Mouse (Mus musculus) midbrain, embryonic 14.5 days (tissue): ENCODE data around the gene Brd2. TPM values are rescaled to one million over a fixed set of nuclear protein-coding genes. Genes with fewer than 3 reads are reported as not detected.

Source experiments
- ATAC-seq: fragments of 200-750 bp; cut with Nextera tagmentation; 2 replicates; pipeline ENCODE4 v1.8.0; 2017; ENCODE audit warnings: moderate number of reproducible peaks, moderate library complexity; ENCODE audit not compliant: low FRiP score, low TSS enrichment
- DNase-seq: peaks from one replicate; pipeline ENCODE4 v3.0.0-alpha.2; 2015
- H3K27ac ChIP-seq: fragments of 300-500 bp; sonication (generic); replicated peaks from 2 replicates; pipeline ENCODE4 v1.5.1; 2014; ENCODE audit warnings: mild to moderate bottlenecking, low read depth, low read length, moderate library complexity
- H3K27me3 ChIP-seq: fragments of 300-500 bp; sonication (generic); 2 replicates; pipeline ENCODE4 v1.6.1; 2014; ENCODE audit warnings: low read length, control low read depth, mixed read lengths; ENCODE audit not compliant: control insufficient read depth, insufficient read depth
- H3K36me3 ChIP-seq: fragments of 300-500 bp; sonication (generic); 2 replicates; pipeline ENCODE4 v1.6.1; 2014; ENCODE audit warnings: low read length, control low read depth; ENCODE audit not compliant: control insufficient read depth, insufficient read depth
- H3K4me1 ChIP-seq: fragments of 300-500 bp; sonication (generic); 2 replicates; pipeline ENCODE4 v1.6.1; 2014; ENCODE audit warnings: mild to moderate bottlenecking, antibody characterized with exemption, low read length, control low read depth; ENCODE audit not compliant: control insufficient read depth, insufficient read depth
- H3K4me2 ChIP-seq: fragments of 300-500 bp; sonication (generic); 2 replicates; pipeline ENCODE4 v1.6.1; 2014; ENCODE audit warnings: mild to moderate bottlenecking, low read length, moderate library complexity
- H3K4me3 ChIP-seq: fragments of 300-500 bp; sonication (generic); replicated peaks from 2 replicates; pipeline ENCODE4 v1.5.1; 2014; ENCODE audit warnings: low read depth, low read length
- H3K9ac ChIP-seq: fragments of 300-500 bp; sonication (generic); replicated peaks from 2 replicates; pipeline ENCODE4 v1.6.1; 2014; ENCODE audit warnings: mild to moderate bottlenecking, low read length, moderate library complexity
- H3K9me3 ChIP-seq: fragments of 300-500 bp; sonication (generic); 2 replicates; pipeline ENCODE4 v1.6.1; 2016; ENCODE audit warnings: low read length, control low read depth, mixed read lengths; ENCODE audit not compliant: control insufficient read depth
- WGBS: fragments of 180-500 bp; shearing (Covaris S2); extraction: QIAGEN DNeasy Blood & Tissue Kit; methylation state at CpG from one replicate; pipeline ENCODE4 v1.1.7; 2014; 5-methylcytosine and 5-hydroxymethylcytosine counted together
- polyA plus RNA-seq: library from polyadenylated mRNA; unstranded; fragments of >200 nt; fragmentation: Nextera tagmentation; extraction: Ambion mirVana; gene quantifications from 2 replicates; pipeline ENCODE4 v1.2.1, GENCODE M21; 2014

The Brd2 gene
- polyA plus RNA-seq = 160 and 171 TPM in 2 replicates

- Histone ChIP-seq H3K9ac (peak within 1 kb of the TSS; percentile 97), H3K36me3 (peaks cover 15% of the 10 kb centered on the region), H3K4me2 (peak within 1 kb of the TSS; percentile 98), H3K4me3 (peak within 1 kb of the TSS; percentile 92), H3K27me3 (no peaks in the 10 kb centered on the region), H3K9me3 (no peaks in the 10 kb centered on the region), H3K4me1 (peaks cover 11% of the 10 kb centered on the region), H3K27ac (peak within 1 kb of the TSS; percentile 100)
- under 1% methylated on average over 75 of the region's 75 CpGs for WGBS
- DNase-seq = peak; percentile 99
- ATAC-seq = peak; percentile 62
These were observed at the start of gene Brd2 for GRCm38 (mm10) chr17:34122188-34122984. TSS of gene Brd2 (minus strand) at chr17:34122634.

DNA sequence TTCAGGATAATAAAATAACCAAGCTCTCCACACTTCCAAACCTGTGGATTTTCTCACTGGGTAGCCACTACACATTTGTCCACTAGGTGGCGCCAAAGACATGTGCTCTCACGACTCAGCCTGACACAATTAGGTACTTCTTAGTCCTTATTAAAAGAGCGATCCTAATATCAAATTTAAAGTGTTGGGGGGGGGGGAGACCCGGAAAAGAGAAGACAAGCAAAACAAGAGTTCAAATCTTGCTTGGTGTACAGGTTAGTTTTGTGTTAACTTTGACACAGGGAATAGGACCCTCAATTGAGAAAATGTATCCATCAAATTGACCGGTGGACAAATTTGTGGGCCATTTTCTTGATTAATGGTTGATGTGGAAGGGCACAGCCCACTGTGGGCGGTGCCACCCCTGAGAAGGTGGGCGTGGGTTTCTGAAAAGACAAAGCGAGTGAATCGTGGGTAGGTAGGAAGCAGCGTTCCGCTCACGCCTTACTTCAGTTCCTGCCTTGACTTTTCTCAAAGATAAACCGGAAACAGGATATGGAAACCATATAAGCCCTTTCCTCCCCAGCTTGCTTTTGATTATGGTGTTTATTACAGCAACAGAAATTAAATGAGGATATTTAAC is 48.6 kb upstream of the Brd2 start:
- ATAC-seq = no peak
- H3K27ac ChIP-seq = no peak overlapping the region
- 0 out of 2 replicates have a peak, but pooled peaks cover 2% of the 10 kb centered on the region for H3K9me3 ChIP-seq
- H3K36me3 ChIP-seq = no peaks in the 10 kb centered on the region
- H3K9ac ChIP-seq = no peak overlapping the region
- H3K4me3 ChIP-seq = no peak overlapping the region
- no peaks in the 10 kb centered on the region for H3K4me1 ChIP-seq
- peak; percentile 91 for DNase-seq
- H3K4me2 ChIP-seq = no peak overlapping the region
- H3K27me3 ChIP-seq = no peaks in the 10 kb centered on the region
- 45% methylated on average over 13 of the region's 13 CpGs for WGBS

GRCm38 (mm10) chr17:34170487-34170876 is 48.0 kb upstream of the Brd2 start:
- Histone ChIP-seq H3K27ac (no peak overlapping the region), H3K4me3 (no peak overlapping the region), H3K9ac (no peak overlapping the region), H3K4me1 (no peaks in the 10 kb centered on the region), H3K27me3 (no peaks in the 10 kb centered on the region), H3K4me2 (no peak overlapping the region), H3K9me3 (0 out of 2 replicates have a peak, but pooled peaks cover 2% of the 10 kb centered on the region), H3K36me3 (no peaks in the 10 kb centered on the region)
- no peak for DNase-seq
- no peak for ATAC-seq
- WGBS = 26% methylated on average over 4 of the region's 4 CpGs

DNA sequence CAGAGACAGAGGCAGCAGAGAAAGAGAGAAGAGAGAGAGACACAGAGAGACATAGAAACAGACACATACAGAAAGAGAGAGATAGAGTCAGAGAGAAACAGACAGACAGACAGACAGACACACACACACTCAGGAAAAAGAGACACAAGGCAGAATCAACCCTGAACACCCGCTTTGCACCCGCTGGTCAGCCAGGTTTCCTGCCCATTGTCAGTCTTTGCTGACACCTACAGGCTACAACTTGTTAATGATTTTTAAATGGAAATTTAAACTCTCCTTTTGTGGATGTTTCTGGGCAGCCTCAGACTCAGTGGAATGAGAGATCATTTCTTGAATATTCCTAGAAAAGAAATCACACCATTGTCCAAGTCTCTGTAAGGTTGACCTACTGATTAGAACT is 46.8 kb upstream of the Brd2 start:
- 1% methylated on average over 2 of the region's 2 CpGs for WGBS
- no peaks in the 10 kb centered on the region for H3K27me3 ChIP-seq
- H3K9ac ChIP-seq = no peak overlapping the region
- H3K36me3 ChIP-seq = no peaks in the 10 kb centered on the region
- H3K4me3 ChIP-seq = no peak overlapping the region
- no peak overlapping the region for H3K27ac ChIP-seq
- H3K4me2 ChIP-seq = no peak overlapping the region
- ATAC-seq (no peak), DNase-seq (peak; percentile 81)
- H3K9me3 ChIP-seq = 0 out of 2 replicates have a peak, but pooled peaks cover 2% of the 10 kb centered on the region
- H3K4me1 ChIP-seq = no peaks in the 10 kb centered on the region

GRCm38 (mm10) chr17:34165033-34165730 is 42.7 kb upstream of the Brd2 start:
- H3K27ac ChIP-seq = no peak overlapping the region
- ATAC-seq (no peak), DNase-seq (no peak)
- no peak overlapping the region for H3K4me2 ChIP-seq
- H3K9ac ChIP-seq = no peak overlapping the region
- no peaks in the 10 kb centered on the region for H3K36me3 ChIP-seq
- no peaks in the 10 kb centered on the region for H3K9me3 ChIP-seq
- no peaks in the 10 kb centered on the region for H3K4me1 ChIP-seq
- no peaks in the 10 kb centered on the region for H3K27me3 ChIP-seq
- no peak overlapping the region for H3K4me3 ChIP-seq
- WGBS = 83% methylated on average over 6 of the region's 6 CpGs

GRCm38 (mm10) chr17:34164202-34164895 is 41.9 kb upstream of the Brd2 start:
- WGBS = 40% methylated on average over 9 of the region's 9 CpGs
- Histone ChIP-seq H3K9me3 (no peaks in the 10 kb centered on the region), H3K4me1 (no peaks in the 10 kb centered on the region)

GRCm38 (mm10) chr17:34155534-34155933 is 33.1 kb upstream of the Brd2 start:
- 67% methylated on average over 5 of the region's 5 CpGs for WGBS
- H3K36me3 ChIP-seq = no peaks in the 10 kb centered on the region
- no peak for ATAC-seq
- no peaks in the 10 kb centered on the region for H3K4me1 ChIP-seq
- H3K4me3 ChIP-seq = no peak overlapping the region
- no peak for DNase-seq
- H3K9me3 ChIP-seq = no peaks in the 10 kb centered on the region
- H3K9ac ChIP-seq = no peak overlapping the region
- no peak overlapping the region for H3K27ac ChIP-seq
- no peaks in the 10 kb centered on the region for H3K27me3 ChIP-seq
- H3K4me2 ChIP-seq = no peak overlapping the region

More at GRCm38 (mm10) chr17:34164202-34164895, 41.9 kb upstream of the Brd2 start:
- Histone ChIP-seq H3K36me3 (no peaks in the 10 kb centered on the region), H3K27me3 (no peaks in the 10 kb centered on the region), H3K27ac (no peak overlapping the region), H3K4me2 (no peak overlapping the region), H3K9ac (no peak overlapping the region), H3K4me3 (no peak overlapping the region)
- DNase-seq = no peak
- no peak for ATAC-seq

GRCm38 (mm10) chr17:34152923-34153322 is 30.5 kb upstream of the Brd2 start, which contains the start of gene H2-DMb1:
TSS of gene H2-DMb1 (plus strand) at chr17:34153072.
- H3K27me3 ChIP-seq = no peaks in the 10 kb centered on the region
- no peak within 1 kb of the TSS for H3K27ac ChIP-seq
- DNase-seq (peak; percentile 60), ATAC-seq (no peak)
- no peaks in the 10 kb centered on the region for H3K4me1 ChIP-seq
- H3K4me3 ChIP-seq = no peak within 1 kb of the TSS
- no peak within 1 kb of the TSS for H3K4me2 ChIP-seq
- WGBS = 61% methylated on average over 4 of the region's 4 CpGs
- H3K9ac ChIP-seq = no peak within 1 kb of the TSS
- H3K36me3 ChIP-seq = no peaks in the 10 kb centered on the region
- no peaks in the 10 kb centered on the region for H3K9me3 ChIP-seq
